Mouse (Mus musculus) bone marrow, adult 2 months (tissue): ENCODE data around the gene Ntrk3.

Experiments used
- CTCF ChIP-seq: fragments of 200-500 bp; IDR thresholded peaks from 2 replicates; pipeline ENCODE4 v1.5.1; 2011; ENCODE audit warnings: low read length, control low read depth; ENCODE audit not compliant: control insufficient read depth, insufficient read depth
- POLR2A ChIP-seq: fragments of 200-500 bp; IDR thresholded peaks from 2 replicates; pipeline ENCODE4 v1.6.1; 2011; ENCODE audit warnings: low read depth, mild to moderate bottlenecking, control low read depth, low read length, borderline replicate concordance; ENCODE audit not compliant: control insufficient read depth

DNA sequence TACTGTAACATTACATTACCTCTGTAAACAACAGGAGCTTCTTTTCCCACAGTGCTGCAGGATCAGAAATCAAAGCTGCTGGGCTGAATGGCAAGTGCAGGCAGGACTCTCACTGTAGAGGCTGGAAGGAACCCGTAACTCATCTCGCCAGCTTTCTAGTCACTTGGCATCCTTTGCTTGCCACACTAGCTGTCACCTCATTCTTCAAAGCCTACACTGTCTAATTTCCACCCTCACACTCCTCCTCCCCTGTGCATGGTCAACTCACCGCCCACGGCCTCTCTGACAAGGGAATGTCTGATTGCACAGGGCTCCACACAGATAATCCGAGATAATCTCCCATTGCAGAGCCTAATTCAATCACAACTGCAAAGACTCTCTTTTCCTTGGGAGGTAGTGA is 327.8 kb downstream of the Ntrk3 start:
- TF ChIP-seq CTCF, result no peak
- TF ChIP-seq POLR2A, result no peak
